Mouse (Mus musculus) ES-E14 (cell line): ENCODE measurements around the gene Vill. TPM values are rescaled to one million over a fixed set of nuclear protein-coding genes. Genes with fewer than 3 reads are reported as not detected.

Experiments used
- DNase-seq: peaks from one replicate; pipeline ENCODE4 v3.0.0-alpha.2; 2013; ENCODE audit warnings: low read depth, low spot score
- H3K27ac ChIP-seq: 2 replicates; pipeline ENCODE4 v1.5.1; 2012; ENCODE audit warnings: low read depth, mild to moderate bottlenecking, low read length, moderate library complexity, mixed read lengths; ENCODE audit not compliant: poor library complexity, insufficient read depth, severe bottlenecking
- H3K36me3 ChIP-seq: 2 replicates; pipeline ENCODE4 v1.6.1; 2012; ENCODE audit warnings: mild to moderate bottlenecking, low read length, moderate library complexity, mixed read lengths; ENCODE audit not compliant: control insufficient read depth, poor library complexity, insufficient read depth, severe bottlenecking
- H3K4me1 ChIP-seq, 2 experiments: fragments of 150-350 bp in 1 of 2; sonication (generic) in 1 of 2; 2 replicates each; pipeline ENCODE4 v1.6.1; 2012; ENCODE audit warnings: low read length in 2 of 2, mild to moderate bottlenecking in 1 of 2, mixed read lengths in 1 of 2; ENCODE audit not compliant: control insufficient read depth in 2 of 2, insufficient read depth in 2 of 2, poor library complexity in 1 of 2
- H3K4me3 ChIP-seq, 2 experiments: fragments of 150-350 bp in 1 of 2; sonication (generic) in 1 of 2; 2 replicates each; pipeline ENCODE4 v1.5.1; 2012; ENCODE audit warnings: low read length in 2 of 2, low read depth in 1 of 2, mild to moderate bottlenecking in 1 of 2, mixed read lengths in 1 of 2; ENCODE audit not compliant: insufficient read depth in 1 of 2, poor library complexity in 1 of 2, severe bottlenecking in 1 of 2
- H3K9ac ChIP-seq: 2 replicates; pipeline ENCODE4 v1.6.1; 2012; ENCODE audit warnings: low read depth, mild to moderate bottlenecking, low read length, mixed read lengths; ENCODE audit not compliant: poor library complexity, insufficient read depth, severe bottlenecking
- H3K9me3 ChIP-seq: fragments of 150-350 bp; sonication (generic); 2 replicates; pipeline ENCODE4 v1.6.1; 2012; ENCODE audit warnings: low read depth, mild to moderate bottlenecking, low read length; ENCODE audit not compliant: control insufficient read depth, insufficient read depth
- CHD2 ChIP-seq: IDR thresholded peaks from 2 replicates; pipeline ENCODE4 v1.6.1; 2014; ENCODE audit warnings: mild to moderate bottlenecking, low read depth, low read length, inconsistent platforms
- HCFC1 ChIP-seq: IDR thresholded peaks from 2 replicates; pipeline ENCODE4 v1.6.1; 2012; ENCODE audit warnings: low read length, inconsistent platforms, borderline replicate concordance; ENCODE audit not compliant: insufficient read depth
- MAFK ChIP-seq: IDR thresholded peaks from 2 replicates; pipeline ENCODE4 v1.6.1; 2014; ENCODE audit warnings: mild to moderate bottlenecking, low read depth, low read length, inconsistent platforms; ENCODE audit not compliant: insufficient read depth
- ZC3H11A ChIP-seq: IDR thresholded peaks from 2 replicates; pipeline ENCODE4 v1.6.1; 2012; ENCODE audit warnings: low read depth, mild to moderate bottlenecking, inconsistent platforms, low read length, borderline replicate concordance
- ZNF384 ChIP-seq: IDR thresholded peaks from 2 replicates; pipeline ENCODE4 v1.6.1; 2012; ENCODE audit warnings: low read depth, low read length, inconsistent platforms
- in situ Hi-C, 2 experiments: fragments of 600-800 bp; cut with MboI; formaldehyde crosslinking; loops; one replicate each; pipeline ENCODE4 v1.15.1; 2025; ENCODE audit warnings: low sequenced_read_pairs in 2 of 2, inconsistent platforms in 1 of 2; ENCODE audit not compliant: unreplicated experiment in 2 of 2
- total RNA-seq: library from RNA; depleted of rRNA; stranded (reverse); fragments of 300-350 nt; gene quantifications from 2 replicates; pipeline ENCODE4 v1.2.3, GENCODE M21; 2012

Gene Vill
- total RNA-seq, 1 experiment = 27.5 TPM

- no peak overlapping the region for H3K9ac ChIP-seq
- H3K4me1 ChIP-seq = peaks cover 2 to 12% of the 10 kb centered on the region in 2 experiments; a peak in 3 of 4 replicates
- in situ Hi-C loops = no loop called here
- H3K4me3 ChIP-seq = no peak overlapping the region
- no peak for DNase-seq
- TF ChIP-seq ZC3H11A (no peak), MAFK (no peak), ZNF384 (no peak), CHD2 (no peak)
- no peaks in the 10 kb centered on the region for H3K36me3 ChIP-seq
- H3K9me3 ChIP-seq = no peaks in the 10 kb centered on the region
- no peak overlapping the region for H3K27ac ChIP-seq
Observed at GRCm38 (mm10) chr9:119028226-119029195, 24.1 kb upstream of the Vill start.

- Histone ChIP-seq H3K9ac (no peak overlapping the region), H3K9me3 (no peaks in the 10 kb centered on the region), H3K27ac (no peak overlapping the region), H3K4me1 (peaks cover 0 to 7% of the 10 kb centered on the region in 2 experiments; a peak in 1 of 4 replicates), H3K4me3 (no peak overlapping the region), H3K36me3 (no peaks in the 10 kb centered on the region)
- TF ChIP-seq HCFC1 = no peak
- TF ChIP-seq ZC3H11A = peak; percentile 42; the same call in 1 of the 2 replicates
- TF ChIP-seq CHD2 = no peak
- in situ Hi-C loops = no loop called here
- no peak for DNase-seq
Observed at GRCm38 (mm10) chr9:119029568-119029967, 23.0 kb upstream of the Vill start.

- Histone ChIP-seq H3K4me3 (no peak overlapping the region), H3K27ac (no peak overlapping the region), H3K9me3 (no peaks in the 10 kb centered on the region), H3K36me3 (no peaks in the 10 kb centered on the region), H3K4me1 (peaks cover 0 to 7% of the 10 kb centered on the region in 2 experiments; a peak in 1 of 4 replicates), H3K9ac (no peak overlapping the region)
- DNase-seq = no peak
- in situ Hi-C loops = no loop called here
- TF ChIP-seq CHD2 (no peak), ZNF384 (no peak), MAFK (no peak)
Observed at GRCm38 (mm10) chr9:119031038-119031437, 21.5 kb upstream of the Vill start.

- no peaks in the 10 kb centered on the region for H3K36me3 ChIP-seq
Observed at GRCm38 (mm10) chr9:119031772-119032171, 20.8 kb upstream of the Vill start.

More at GRCm38 (mm10) chr9:119031772-119032171, 20.8 kb upstream of the Vill start:
- peaks cover 0 to 9% of the 10 kb centered on the region in 2 experiments; a peak in 1 of 4 replicates for H3K4me1 ChIP-seq
- H3K9me3 ChIP-seq = no peaks in the 10 kb centered on the region
- DNase-seq = no peak
- TF ChIP-seq MAFK (no peak), ZC3H11A (no peak), HCFC1 (no peak), CHD2 (no peak), ZNF384 (no peak)
- H3K27ac ChIP-seq = no peak overlapping the region
- no peak overlapping the region for H3K4me3 ChIP-seq
- in situ Hi-C loops = no loop called here
- no peak overlapping the region for H3K9ac ChIP-seq
